Mouse (Mus musculus) brown adipose tissue, adult 24 weeks (tissue): Measurements from ENCODE around the gene Ttc16. TPM values are rescaled to one million over a fixed set of nuclear protein-coding genes. Genes with fewer than 3 reads are reported as not detected.
A peak's percentile ranks its signal among the peaks of the same experiment; 100 is the strongest.

Experiments
- H3K27ac ChIP-seq: fragments of 200-500 bp; replicated peaks from 2 replicates; pipeline ENCODE4 v1.5.1; 2012; ENCODE audit warnings: low read depth, mild to moderate bottlenecking, low read length
- H3K4me1 ChIP-seq: fragments of 200-500 bp; 2 replicates; pipeline ENCODE4 v1.6.1; 2012; ENCODE audit warnings: low read length, mixed read lengths; ENCODE audit not compliant: control insufficient read depth, insufficient read depth, insufficient read length
- H3K4me3 ChIP-seq: fragments of 200-500 bp; 2 replicates; pipeline ENCODE4 v1.5.1; 2012; ENCODE audit warnings: low read depth, mild to moderate bottlenecking, low read length, moderate library complexity; ENCODE audit not compliant: insufficient read depth
- polyA plus RNA-seq: library from polyadenylated mRNA; stranded (reverse); fragments of >200 nt; gene quantifications from 2 replicates; pipeline ENCODE4 v1.2.4, GENCODE M21; 2012; ENCODE audit not compliant: missing spikeins, insufficient read depth, insufficient read length

Gene Ttc16
- polyA plus RNA-seq, 1 experiment = not detected

DNA sequence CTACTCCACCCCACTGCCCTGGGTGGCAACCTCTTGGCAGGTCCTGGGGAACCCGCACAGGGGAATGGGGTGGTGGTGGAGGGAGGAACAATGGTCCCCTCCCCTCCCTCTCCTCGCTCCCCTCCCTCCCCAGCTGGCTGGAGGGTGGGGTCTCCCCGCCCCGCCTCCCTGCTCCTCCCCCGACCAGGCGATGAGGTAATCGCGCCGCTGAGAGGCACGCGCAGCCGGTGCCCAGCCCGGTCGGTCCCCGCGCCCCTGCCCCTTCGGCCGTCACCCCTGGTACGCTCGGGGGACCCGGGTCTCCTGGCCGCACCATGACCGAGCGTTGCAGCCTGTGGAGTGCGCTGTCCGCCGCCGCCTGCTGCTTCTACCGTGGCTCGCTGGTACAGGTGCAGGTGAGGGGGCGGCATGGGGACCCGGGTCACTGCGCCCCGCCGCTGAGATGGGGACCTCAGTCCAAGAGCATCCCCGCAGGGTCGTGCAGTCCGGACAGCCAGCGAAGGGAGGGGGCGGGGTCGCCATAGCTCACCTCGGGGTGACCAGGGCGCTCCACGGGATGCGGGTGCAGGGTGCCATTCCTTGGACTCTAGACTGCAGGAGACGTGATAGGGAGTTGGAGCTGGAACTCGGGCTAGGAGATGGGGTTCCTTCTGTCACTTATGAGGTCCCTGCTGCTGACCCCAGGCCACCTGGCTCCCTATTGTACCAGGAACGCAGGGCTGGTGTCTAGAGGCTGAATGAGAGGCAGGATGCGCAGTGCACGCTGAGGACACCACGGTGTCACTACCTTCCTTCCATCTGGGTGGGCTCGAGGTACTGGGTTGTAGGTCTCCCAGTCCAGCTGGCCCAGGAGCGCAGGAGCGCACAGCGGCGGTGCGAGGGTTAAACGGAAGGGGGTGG is 33.9 kb downstream of the Ttc16 start:
- H3K4me3 ChIP-seq = peak overlapping the region; percentile 32
- peak overlapping the region; percentile 32; the same call in 1 of the 2 replicates for H3K27ac ChIP-seq

DNA sequence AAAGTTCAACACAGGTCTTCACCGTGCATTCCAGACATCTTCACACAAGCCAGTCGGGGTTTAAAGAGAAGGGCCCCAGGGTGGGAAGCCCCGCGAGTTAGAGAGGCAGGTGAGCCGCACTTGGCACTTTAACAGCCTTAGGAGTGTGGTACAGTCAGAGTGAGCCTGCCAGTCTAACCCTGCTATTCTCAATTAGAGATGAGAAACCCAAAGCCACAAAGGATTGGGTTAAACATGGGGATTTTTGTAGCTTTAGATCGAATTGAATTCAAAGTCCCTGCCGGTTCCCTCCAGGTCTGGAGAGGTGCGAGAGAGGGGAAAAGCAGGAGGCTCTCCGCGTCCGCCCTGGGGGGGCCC is 34.5 kb downstream of the Ttc16 start, which contains the start of gene 6330409D20Rik:
Gene 6330409D20Rik (minus strand): TSS at position 101 of the 357 bp plus-strand sequence.
- peaks cover 22% of the 10 kb centered on the region for H3K4me1 ChIP-seq
- H3K27ac ChIP-seq = peak within 1 kb of the TSS; percentile 32; the same call in 1 of the 2 replicates
- peak within 1 kb of the TSS; percentile 32 for H3K4me3 ChIP-seq

More for the DNA sequence above, 33.9 kb downstream of the Ttc16 start:
- H3K4me1 ChIP-seq = peaks cover 22% of the 10 kb centered on the region

DNA sequence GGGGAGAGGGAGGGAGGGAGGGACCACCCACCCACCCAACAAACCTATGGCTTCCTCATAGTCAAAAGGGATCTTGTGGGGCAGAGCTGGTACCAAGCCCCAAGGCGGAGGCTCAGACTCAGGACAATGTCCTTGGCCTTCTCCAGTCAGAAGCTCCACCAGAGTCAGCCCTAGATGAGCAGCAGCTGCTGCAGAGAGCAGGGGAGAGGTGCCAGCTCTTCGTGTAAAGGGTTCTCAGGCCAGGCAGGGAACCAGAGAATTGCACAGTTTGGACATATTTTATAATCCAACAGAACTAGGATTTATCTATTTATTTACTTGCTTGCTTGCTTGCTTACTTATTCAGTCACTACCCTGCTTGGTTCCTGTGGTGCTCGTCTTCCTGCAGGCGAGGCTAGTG is 36.1 kb downstream of the Ttc16 start:
- H3K4me3 ChIP-seq = no peak overlapping the region
- no peak overlapping the region; the same call in 1 of the 2 replicates for H3K27ac ChIP-seq
- peaks cover 26% of the 10 kb centered on the region for H3K4me1 ChIP-seq

DNA sequence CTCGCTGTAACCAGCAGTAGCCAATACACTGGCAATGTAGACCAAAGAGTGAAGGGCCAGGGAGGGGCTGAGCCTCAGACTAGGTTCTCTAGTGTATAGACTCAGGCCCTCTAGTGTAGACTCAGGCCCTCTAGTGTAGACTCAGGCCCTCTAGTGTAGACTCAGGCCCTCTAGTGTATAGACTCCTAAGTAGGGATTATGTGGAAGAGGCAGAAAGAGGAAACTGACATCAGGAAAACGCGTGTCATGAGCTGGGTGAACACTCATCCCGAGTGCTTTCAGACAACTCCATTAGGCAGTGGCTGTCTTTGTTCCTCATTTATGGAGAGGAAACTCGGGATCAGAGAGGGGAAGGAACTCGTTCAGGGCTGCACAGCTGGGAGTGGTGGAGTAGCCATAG is 38.4 kb downstream of the Ttc16 start:
- H3K4me1 ChIP-seq = peaks cover 26% of the 10 kb centered on the region
- peak overlapping the region; percentile 77; the same call in 1 of the 2 replicates for H3K27ac ChIP-seq
- H3K4me3 ChIP-seq = peak overlapping the region; percentile 3; the same call in 1 of the 2 replicates

DNA sequence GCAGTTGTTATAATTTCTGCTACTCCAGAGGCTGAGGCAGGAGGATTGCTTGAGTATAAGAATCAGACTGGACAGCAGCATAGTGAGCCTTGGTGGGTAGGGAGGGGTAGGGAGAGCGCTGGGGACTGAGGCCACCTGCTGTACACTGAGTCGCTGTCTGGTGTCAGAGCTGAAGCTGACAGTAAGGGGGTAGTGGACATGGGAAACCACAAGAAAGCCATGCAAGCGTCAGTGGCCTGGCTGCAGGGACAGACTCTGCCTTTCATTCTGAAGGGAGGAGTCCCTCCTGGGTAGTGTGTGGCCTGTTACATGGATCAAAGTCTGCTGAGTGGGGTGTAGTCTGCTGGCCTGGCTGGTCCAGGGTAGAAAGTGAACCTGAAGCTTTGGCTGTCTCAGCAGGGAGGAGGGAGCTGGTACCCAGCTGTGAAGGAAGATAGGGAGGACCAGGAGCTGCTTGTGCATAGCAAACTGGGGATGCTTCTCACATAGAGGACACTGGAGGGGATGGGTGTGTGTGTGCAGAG is 39.1 kb downstream of the Ttc16 start:
- Histone ChIP-seq H3K27ac (peak overlapping the region; percentile 77), H3K4me3 (peak overlapping the region; percentile 14), H3K4me1 (peaks cover 22% of the 10 kb centered on the region)

DNA sequence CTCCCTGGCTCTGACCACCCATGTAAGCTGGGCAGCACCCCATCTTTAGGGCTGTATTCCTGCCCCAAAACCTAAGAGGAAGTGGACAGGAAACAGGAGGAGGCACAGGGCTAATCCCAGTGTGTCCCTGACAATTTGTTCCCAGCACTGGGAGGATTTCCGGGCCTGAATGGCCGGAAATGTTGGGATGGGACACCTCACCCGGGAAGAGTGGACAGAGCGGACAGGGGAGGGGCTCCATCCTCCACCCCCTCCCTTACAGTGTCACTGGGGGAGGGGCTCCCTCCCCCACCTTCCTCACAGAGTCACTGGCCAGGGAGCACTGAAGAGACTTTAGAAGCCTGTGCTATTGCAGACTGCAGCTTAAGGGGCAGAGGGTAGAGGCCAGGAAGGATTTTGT is 40.5 kb downstream of the Ttc16 start:
- H3K4me1 ChIP-seq = peaks cover 22% of the 10 kb centered on the region
- H3K27ac ChIP-seq = peak overlapping the region; percentile 99

DNA sequence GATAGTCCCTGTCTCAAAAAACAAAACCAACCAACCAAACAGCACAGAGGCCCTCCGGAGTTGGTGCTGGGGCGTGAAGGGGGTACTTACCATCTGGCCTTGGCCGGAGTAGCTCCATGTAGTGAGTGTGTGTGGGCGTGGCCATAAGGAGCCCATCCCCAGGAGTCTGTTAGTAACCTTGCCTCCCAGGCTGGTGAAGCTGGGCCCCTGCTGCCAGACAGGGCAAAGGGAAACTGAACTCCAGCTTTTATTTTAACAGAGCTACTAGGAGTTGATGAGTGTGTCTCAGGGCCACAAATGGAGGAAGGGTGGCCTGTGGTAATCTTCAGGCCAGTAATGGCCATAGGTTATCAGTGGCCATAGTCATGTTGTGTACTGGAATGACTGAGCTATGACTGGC is 41.0 kb downstream of the Ttc16 start:
- H3K4me3 ChIP-seq = peak overlapping the region; percentile 4
- H3K27ac ChIP-seq = peak overlapping the region; percentile 99
- peaks cover 19% of the 10 kb centered on the region for H3K4me1 ChIP-seq

More for the DNA sequence above, 40.5 kb downstream of the Ttc16 start:
- H3K4me3 ChIP-seq = peak overlapping the region; percentile 23

DNA sequence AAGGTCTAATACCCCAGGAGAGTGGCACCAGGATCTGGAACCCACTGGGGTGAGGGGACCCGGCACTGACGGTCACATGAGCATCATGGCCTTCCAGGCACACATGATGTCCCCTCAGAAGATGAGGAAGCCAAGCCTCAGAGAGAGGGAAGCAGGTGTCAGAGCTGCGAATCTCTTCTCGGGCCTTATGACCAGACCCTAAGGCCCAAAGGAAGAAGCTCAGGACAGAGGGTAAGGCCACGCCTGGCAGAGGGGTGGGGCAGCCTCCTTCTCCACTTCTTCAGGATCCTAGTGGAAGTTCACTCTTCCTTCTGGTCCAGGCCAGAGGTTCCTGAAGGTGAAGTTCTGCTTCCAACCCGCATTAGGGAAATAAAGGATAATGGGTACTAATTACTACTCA is 42.7 kb downstream of the Ttc16 start:
- Histone ChIP-seq H3K4me3 (peak overlapping the region; percentile 66), H3K27ac (peak overlapping the region; percentile 99), H3K4me1 (peaks cover 16% of the 10 kb centered on the region)

DNA sequence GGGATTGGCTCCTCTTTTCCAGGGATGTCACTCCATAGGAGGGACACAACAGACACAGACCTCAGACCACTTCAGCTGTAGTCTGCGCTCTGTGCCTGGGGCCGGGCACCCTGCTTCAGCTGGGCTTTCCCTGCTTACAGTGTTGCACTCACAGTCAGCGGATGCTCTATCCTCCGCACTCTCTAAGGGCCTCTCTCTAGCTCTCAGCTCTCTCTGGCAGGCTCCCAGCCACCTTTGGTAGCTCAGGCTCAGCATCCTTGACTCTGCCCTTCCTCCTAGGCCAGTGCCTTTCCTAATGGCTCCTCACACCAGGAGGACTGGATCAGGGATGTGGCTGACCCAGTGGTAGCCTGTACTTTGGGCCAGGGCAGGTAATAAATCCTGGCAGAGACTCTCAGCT is 43.5 kb downstream of the Ttc16 start:
- Histone ChIP-seq H3K27ac (peak overlapping the region; percentile 99), H3K4me3 (peak overlapping the region; percentile 66), H3K4me1 (peaks cover 11% of the 10 kb centered on the region)

DNA sequence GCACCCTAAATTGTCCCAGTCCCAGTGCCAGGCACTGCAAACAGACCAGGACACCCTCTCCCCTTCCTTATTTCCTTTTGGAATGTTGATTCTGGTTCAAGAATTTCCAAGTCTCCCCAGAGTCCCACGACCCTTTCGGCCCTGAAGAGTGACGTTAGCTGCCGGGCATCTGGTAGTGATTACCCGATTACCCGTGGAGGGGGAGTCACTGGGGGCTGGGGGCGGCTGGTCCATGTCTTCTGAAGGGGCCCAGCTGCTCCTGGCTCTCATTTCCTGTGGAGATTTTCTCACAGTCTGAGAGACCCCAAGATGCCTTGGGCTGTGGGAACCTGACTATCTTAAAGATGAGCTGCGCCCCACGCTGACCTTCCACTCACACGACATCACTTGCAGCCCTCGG is 44.6 kb downstream of the Ttc16 start:
- Histone ChIP-seq H3K27ac (peak overlapping the region; percentile 99), H3K4me3 (peak overlapping the region; percentile 66), H3K4me1 (peaks cover 11% of the 10 kb centered on the region)

DNA sequence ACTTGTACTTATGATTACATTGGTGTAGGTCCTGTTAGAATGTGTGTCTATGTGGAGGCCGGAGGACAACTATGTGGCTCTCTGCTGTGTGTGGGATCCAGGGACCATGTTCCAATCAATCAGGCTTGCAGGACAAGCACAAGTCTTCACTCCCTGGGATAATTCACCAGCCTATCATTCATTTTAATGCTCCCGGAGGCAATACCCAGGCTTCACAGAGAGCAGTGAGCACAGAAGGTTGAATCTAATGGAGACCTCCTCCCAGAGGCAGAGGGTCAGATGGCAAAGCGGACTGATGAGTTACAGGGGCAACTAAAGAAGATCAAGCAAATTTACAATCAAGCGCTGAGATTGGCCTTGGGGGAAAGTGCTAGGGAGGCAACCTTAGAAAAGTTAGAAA is 45.9 kb downstream of the Ttc16 start:
- peak overlapping the region; percentile 99 for H3K27ac ChIP-seq

DNA sequence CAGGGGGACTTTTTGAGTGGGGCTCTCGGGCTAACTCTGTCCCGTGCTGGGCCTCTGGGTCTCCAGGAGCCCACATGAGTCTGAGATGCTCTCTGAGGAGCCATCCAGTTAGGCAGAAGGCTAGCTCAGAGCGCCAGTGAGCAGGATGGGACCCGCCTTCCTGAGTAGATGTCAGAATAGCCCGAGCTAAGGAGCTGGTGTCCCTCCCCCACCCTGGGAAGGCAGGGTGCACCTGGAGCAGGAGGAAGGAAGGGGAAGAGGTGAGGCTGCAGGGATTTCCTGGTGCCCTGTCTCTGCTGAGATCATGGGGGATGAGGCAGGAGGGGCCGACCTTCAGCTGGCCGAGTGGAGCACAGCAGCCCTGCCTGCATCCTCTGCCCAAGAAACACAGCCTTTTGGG is 47.0 kb downstream of the Ttc16 start:
- Histone ChIP-seq H3K4me1 (peaks cover 6% of the 10 kb centered on the region; the same call in 1 of the 2 replicates), H3K4me3 (peak overlapping the region; percentile 66), H3K27ac (peak overlapping the region; percentile 99)

More for the DNA sequence above, 45.9 kb downstream of the Ttc16 start:
- peaks cover 11% of the 10 kb centered on the region for H3K4me1 ChIP-seq
- H3K4me3 ChIP-seq = peak overlapping the region; percentile 66

DNA sequence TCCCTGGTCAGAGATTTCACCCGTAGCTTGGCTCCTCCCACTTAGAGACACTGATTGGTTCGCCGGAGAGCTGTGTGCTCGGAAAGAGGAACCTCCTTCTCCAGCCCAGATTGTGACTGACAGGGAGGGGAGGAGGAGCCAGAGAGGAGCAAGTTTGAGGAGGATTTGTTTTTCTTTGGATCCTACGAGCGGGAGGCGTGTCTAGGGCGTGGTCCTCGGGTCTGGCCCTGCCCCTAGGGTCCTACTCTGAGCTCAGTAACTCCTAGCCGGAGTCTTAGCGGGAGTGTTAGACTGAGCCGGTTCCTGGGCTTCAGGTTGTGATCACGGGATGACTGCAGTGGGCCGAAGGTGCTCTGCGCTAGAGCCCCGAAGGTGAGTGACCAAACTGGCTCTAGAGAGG is 48.0 kb downstream of the Ttc16 start:
- Histone ChIP-seq H3K4me3 (peak overlapping the region; percentile 66), H3K27ac (peak overlapping the region; percentile 95), H3K4me1 (peaks cover 6% of the 10 kb centered on the region; the same call in 1 of the 2 replicates)

DNA sequence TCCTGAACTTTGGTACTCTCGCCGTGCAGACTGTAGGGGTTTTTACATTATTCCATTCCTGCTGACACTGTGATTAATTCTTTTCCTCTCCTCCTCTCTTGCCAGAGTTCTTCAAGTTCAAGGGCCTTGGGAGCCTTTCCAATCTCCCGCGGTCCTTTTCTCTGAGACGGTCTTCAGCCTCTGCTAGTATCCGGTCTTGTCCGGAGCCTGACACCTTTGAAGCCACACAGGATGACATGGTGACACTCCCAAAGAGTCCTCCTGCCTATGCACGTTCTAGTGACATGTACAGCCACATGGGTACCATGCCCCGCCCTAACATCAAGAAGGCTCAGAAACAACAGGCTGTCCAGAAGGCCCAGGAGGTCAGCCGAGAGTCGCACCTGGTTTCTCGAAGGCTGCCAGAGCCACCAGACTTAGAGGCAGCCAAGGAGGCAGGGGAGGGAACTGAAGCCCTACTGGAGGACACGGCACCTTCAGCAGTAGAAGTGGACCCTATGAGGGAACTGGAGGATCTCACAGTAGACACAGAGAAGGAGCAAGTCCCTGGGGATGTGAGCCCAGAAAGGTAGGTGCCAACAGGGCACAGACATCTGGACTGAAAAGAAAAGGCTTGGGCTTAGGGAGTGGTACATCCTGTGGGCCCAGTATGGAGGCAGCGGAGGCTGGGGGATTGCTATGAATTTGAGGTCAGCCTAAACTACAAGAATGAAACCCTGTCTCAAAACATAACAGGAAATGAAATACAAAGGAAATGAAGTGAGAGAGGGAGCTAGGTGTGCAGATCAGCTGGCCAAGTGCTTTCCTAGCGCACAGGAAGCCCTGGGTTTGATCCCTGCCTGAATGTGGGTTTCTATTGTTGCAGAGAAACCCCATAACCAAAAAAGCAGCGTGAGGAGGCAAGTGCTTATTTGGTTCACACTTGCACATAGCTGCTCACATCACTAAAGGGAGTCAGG is 50.3 kb downstream of the Ttc16 start:
- Histone ChIP-seq H3K27ac (no peak overlapping the region), H3K4me1 (peaks cover 2% of the 10 kb centered on the region; the same call in 1 of the 2 replicates), H3K4me3 (no peak overlapping the region)
